Mouse (Mus musculus) naive thymus-derived CD4-positive, alpha-beta T cell, adult 2 months (primary cell): ENCODE data around the gene Cactin.

Experiments
- DNase-seq: peaks from one replicate; pipeline ENCODE4 v3.0.0-alpha.2; 2011; ENCODE audit warnings: low read depth

Gene Cactin

GRCm38 (mm10) chr10:81344421-81345161 is 23.7 kb downstream of the Cactin start:
- DNase-seq = peak; percentile 66

- DNase-seq = no peak
These were observed 24.2 kb downstream of the Cactin start for GRCm38 (mm10) chr10:81345162-81345534.

GRCm38 (mm10) chr10:81346453-81347067 is 25.7 kb downstream of the Cactin start:
- DNase-seq = peak; percentile 50

- DNase-seq = peak; percentile 47
These were observed 28.2 kb downstream of the Cactin start for GRCm38 (mm10) chr10:81349146-81349545.

- no peak for DNase-seq
These were observed 29.1 kb downstream of the Cactin start for GRCm38 (mm10) chr10:81349961-81350350.

- peak; percentile 98 for DNase-seq
These were observed 29.6 kb downstream of the Cactin start, which contains the start of gene Hmg20b for GRCm38 (mm10) chr10:81350351-81351063. TSS of gene Hmg20b (minus strand) at chr10:81350480.

- DNase-seq = peak; percentile 80
These were observed 30.9 kb downstream of the Cactin start for GRCm38 (mm10) chr10:81351678-81352291.

GRCm38 (mm10) chr10:81354738-81355477 is 34.0 kb downstream of the Cactin start:
- no peak for DNase-seq

GRCm38 (mm10) chr10:81355533-81355932 is 34.6 kb downstream of the Cactin start:
- DNase-seq = no peak

GRCm38 (mm10) chr10:81356352-81356990 is 35.6 kb downstream of the Cactin start:
- no peak for DNase-seq

GRCm38 (mm10) chr10:81356991-81357844 is 36.3 kb downstream of the Cactin start, which contains the start of gene Mfsd12:
TSS of gene Mfsd12 (plus strand) at chr10:81357491.
- DNase-seq = peak; percentile 93

- DNase-seq = no peak
These were observed 37.3 kb downstream of the Cactin start for GRCm38 (mm10) chr10:81358209-81358608.

- no peak for DNase-seq
These were observed 37.9 kb downstream of the Cactin start for GRCm38 (mm10) chr10:81358841-81359240.

GRCm38 (mm10) chr10:81360721-81361120 is 39.8 kb downstream of the Cactin start:
- DNase-seq = no peak

GRCm38 (mm10) chr10:81362336-81362949 is 41.5 kb downstream of the Cactin start:
- DNase-seq = no peak

GRCm38 (mm10) chr10:81363436-81364346 is 42.8 kb downstream of the Cactin start:
- DNase-seq = no peak

GRCm38 (mm10) chr10:81364666-81365065 is 43.8 kb downstream of the Cactin start:
- no peak for DNase-seq

GRCm38 (mm10) chr10:81365073-81365472 is 44.2 kb downstream of the Cactin start:
- DNase-seq = no peak
